Mouse (Mus musculus) CD8-positive naive resting alpha-beta T cell, adult 2 months (primary cell): ENCODE results near the gene Defb5.
"Not testable (repeated sequence)": the region's sequence is repeated elsewhere in the genome, so short reads cannot be mapped to it uniquely, and the experiment has no call there.

Source experiments
- DNase-seq, 2 experiments: peaks; one replicate each; pipeline ENCODE4 v3.0.0; 2022; ENCODE audit warnings: low read depth in 2 of 2, low spot score in 2 of 2

The Defb5 gene

DNA sequence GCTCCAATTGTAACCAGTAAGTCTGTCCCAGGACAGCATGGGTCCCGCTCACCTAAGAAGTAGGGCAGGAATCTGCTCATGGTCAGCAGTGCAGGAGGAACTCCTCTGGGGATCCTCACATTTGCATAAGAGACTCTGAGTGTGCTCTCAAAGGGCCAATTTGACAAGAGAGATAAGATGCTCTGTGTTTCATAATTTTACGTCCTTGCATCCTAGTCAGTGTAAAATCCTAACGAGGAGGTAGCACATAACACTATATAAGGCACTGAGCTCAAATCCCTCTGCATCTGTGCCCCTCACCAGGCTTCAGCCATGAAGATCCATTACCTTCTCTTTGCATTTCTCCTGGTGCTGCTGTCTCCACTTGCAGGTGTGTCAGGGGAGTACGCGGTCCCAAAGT is at the start of gene Defb5:
Gene Defb5, plus strand, starts transcription at position 301 of the 400 bp plus-strand sequence.
- DNase-seq = no peak

DNA sequence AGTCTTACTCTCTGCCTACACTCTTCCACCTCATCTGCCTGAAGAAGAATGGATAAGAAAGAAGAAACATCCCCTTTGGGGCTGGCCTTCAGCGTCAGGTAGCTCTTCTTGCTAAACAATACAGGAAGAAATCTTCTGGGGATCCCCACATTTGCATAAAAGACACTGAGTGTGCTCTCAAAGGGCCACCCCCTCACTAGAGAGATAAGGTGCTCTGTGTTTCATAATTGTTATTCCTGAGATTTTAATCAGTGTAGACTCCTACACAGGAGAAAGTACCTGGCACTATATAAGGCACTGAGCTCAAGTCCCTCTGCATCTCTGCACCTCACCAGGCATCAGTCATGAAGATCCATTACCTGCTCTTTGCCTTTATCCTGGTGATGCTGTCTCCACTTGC is 22.2 kb upstream of the Defb5 start, which contains the start of gene Defb6:
Gene Defb6, plus strand, starts transcription at position 318 of the 400 bp plus-strand sequence.
- DNase-seq = no peak

- DNase-seq = no peak
Measured at GRCm38 (mm10) chr8:19238101-19238500, 9.3 kb upstream of the Defb5 start.

DNA sequence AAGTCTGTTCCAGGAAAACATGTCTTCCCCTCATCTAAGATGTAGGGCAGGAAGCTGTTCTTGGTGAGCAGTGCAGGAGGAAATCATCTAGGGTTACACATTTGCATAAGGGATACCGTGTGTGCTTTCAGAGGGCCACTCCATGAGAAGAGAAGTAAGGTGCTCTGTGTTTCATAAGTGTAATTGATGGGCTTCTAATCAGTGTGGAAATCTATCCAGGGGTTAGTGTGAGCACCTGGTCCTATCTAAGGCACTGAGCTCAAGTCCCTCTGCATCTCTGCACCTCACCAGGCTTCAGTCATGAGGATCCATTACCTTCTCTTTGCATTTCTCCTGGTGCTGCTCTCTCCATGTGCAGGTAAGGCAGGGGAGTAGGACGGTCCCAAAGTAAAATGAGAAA is 7.8 kb upstream of the Defb5 start, which contains the start of gene Defb46:
Gene Defb46, plus strand, starts transcription at position 301 of the 400 bp plus-strand sequence.
- no peak for DNase-seq

DNA sequence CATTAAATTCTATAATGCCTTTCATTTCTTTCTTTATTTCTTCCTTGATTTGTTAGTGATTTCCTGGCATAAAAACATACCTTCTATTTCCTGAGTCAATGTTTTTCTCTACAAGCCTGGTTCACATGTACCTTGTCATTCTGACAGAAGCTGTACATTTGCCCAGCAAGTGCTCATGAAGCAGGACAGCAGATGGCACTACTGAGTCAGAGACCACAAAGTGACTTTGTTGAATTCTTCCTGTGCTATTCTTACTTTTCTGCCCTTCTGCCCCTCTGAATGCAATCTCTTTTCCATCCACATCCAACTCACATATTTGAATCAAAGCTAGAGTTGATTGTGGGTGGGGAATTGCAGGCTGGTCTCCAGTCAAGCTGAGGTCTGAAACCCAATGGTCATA is 10.8 kb downstream of the Defb5 start:
- DNase-seq = no peak

DNA sequence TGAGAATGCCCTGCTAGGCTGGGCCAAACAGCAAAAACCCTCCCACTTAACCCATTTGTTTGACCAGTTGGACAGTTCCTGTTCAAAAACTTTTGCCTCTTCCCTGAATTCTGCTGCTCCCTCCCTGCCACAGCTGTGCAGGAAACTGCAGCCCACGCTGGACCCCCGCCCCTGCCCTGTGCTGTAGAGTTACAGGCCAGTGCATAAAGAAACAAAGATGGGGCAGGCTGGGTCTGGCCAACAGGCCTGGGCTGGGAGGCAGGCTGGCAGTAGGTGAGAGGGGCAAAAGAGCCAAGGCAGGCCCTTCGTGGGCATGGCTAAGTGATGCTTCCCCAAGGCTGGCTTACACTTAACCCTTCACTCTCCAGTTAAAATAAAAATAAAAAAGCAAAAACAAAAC is 12.3 kb downstream of the Defb5 start:
- DNase-seq = no peak

DNA sequence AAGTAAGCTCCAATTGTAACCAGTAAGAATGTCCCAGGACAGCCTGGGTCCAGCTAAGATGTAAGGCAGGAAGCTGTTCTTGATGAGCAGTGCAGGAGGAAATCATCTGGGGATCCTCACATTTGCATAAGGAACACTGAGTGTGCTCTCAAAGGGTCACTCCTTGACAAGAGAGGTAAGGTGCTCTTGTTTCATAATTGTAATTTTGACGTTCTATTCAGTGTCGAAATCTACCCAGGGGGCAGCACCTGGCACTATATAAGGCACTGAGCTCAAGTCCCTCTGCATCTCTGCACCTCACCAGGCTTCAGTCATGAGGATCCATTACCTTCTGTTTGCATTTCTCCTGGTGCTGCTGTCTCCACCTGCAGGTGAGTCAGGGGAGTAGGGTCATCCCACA is 45.7 kb downstream of the Defb5 start, which contains the start of gene Defb3:
Gene Defb3, plus strand, starts transcription at position 301 of the 400 bp plus-strand sequence.
- not testable (repeated sequence) for DNase-seq

DNA sequence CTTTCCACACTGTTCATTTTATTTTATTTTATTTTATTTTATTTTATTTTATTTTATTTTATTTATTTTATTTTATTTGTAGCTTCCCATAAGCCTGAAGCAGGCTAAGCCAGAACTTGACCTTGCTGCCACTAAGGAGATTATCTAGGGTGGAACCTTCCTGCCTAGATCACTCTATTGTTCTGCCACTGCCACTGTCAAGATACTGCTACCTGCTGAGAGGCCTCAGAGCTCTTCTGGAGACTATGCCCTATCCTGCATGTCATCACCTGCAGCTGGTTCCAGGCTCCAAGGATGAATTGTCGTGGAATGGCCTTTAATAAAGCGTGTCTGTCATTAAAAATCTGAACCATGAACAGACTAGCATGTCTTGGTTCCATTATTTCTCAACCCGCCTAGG is 51.0 kb downstream of the Defb5 start:
- DNase-seq = not testable (repeated sequence)
